Mouse (Mus musculus) gonadal fat pad, adult 2 months (tissue): ENCODE measurements at regions not wholly inside any gene's neighbourhood (a gene's known extent, or its start where the extent isn't known, plus 50 kb on each side); places are given as distances from the start of the nearest gene placed in this dataset.
A peak's percentile ranks its signal among the peaks of the same experiment; 100 is the strongest.
"Not testable (repeated sequence)": the region's sequence is repeated elsewhere in the genome, so short reads cannot be mapped to it uniquely, and the experiment has no call there.

Experiments
- DNase-seq: peaks from one replicate; pipeline ENCODE4 v3.0.0-alpha.2; 2012; ENCODE audit warnings: low read depth

DNA sequence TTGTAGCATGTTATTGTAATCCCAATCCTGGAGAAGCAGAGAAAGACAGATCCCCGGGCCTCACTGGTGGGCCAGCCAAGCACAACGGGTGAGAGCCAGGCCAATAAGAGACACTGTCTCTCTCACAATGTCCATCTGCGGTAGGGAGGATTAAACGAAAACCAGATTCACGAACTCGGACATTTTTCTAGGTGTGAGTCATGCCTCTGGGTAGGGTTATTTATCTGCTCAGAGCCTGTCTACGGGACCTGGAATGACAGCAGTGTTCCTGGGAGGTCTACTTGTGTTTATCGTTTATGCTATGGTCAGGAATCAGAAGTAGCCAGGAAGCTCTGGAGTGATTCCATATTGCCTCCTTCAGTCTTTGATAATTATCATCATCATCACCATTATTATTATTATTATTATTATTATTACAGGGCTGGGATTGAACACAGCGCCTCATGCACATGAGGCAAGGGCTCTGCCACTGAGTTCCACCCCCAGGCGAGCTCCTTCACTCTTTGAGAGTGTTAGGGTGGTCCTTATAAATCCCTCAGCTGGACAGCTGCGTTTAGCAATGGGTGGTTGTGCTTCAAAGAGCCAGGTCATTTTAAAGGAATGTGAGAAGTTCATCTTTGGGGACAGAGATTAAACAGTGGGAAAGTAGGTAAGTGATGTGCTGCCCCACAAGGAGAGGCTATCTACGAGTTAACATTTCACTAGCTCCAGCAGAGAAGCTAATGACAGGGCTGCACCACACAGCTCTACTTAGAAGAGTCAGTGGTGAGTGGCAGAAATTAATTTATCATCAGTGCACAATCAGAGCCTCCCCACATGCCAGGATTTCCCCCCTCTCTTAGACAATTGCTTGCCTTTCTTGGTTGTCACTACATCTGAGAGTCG is 116.3 kb downstream of the Enc1 start:
- DNase-seq, result no peak

GRCm38 (mm10) chr13:97355411-97355810 is 114.5 kb downstream of the Enc1 start:
- not testable (repeated sequence) for DNase-seq

DNA sequence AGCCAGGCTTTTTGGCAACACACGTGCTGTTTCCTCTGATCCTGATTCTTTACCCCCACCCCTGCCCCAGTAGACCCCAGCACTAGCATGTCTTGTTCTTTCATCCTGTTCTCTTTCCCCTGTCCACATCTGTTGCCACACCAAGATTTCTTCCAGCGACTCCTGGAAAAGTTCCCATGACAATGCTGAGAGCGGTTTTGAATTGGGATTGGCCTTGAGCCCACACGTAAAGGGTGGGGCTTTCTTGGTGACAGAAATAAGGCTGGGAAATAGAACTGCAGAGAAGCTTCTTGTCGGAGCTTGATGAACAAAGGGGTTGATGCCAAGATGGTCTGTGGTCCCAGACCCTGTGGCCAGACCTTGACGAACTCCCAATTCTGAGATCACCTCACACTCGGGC is 106.8 kb downstream of the Enc1 start:
- no peak for DNase-seq

GRCm38 (mm10) chr13:97341218-97341889 is 100.4 kb downstream of the Enc1 start:
- DNase-seq, result peak; percentile 42

DNA sequence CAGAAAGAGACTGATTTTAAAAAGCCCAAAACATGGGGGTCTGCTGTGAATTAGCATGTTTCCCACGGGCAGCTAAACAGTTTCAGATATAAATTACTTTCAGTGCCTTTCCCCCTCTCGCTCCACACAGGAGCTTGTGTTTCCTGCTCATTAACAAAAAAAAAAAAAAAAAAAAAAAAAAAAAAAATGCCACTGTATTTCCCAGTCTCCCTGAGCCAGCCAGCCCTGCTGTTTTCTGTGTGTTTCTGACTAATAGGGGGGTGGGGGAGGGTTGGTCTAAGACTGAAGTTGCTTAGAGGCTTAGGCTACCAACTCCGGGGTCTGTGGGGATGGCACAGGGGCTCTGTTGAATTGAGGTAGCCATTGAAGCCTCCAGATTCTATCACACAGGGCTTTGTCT is 97.0 kb downstream of the Enc1 start:
- DNase-seq, result no peak

- no peak for DNase-seq
Measured at GRCm38 (mm10) chr13:97337296-97337731, 96.4 kb downstream of the Enc1 start.

GRCm38 (mm10) chr13:97333801-97334534 is 93.1 kb downstream of the Enc1 start:
- no peak for DNase-seq

DNA sequence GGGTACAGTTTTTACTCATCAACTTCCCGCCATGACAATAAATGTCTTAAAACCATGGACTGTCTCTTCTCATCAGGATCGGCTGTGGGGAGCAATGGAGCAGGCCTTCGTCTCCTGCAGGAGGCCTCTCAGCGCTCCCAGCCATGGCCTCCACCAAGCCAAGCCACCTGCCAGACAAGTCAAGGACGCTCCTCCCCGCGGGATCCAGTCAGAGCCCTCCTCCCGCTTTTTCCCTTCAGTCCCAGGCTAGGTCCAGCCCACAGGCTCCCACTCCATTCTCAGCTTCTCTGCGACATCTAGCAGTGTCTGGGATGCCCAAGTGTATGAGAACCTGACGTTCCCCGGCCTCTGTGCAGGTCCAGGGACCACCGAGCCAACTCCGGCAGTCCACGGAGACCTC is 90.2 kb downstream of the Enc1 start:
- DNase-seq, result no peak

DNA sequence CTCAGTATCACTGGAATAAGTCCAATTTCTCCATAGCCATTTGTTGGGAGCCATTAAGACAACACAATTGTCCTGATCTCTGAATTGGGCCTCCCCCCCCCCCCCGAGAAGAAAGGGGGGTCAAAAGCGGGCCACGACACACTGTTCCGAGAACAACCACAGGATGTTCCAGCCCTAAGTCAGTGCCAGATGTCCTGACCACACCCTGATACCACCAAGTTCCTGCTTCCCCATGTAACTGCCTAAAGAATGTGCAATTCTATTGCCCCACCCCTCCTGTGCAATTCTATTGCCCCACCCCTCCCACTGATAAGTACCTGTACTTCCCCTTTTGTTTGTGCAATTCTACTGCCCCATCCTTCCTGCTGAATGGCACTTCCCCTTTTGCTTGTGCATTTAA is 80.4 kb downstream of the Enc1 start:
- not testable (repeated sequence) for DNase-seq

- no peak for DNase-seq
Measured at GRCm38 (mm10) chr13:97320756-97321155, 79.9 kb downstream of the Enc1 start.

DNA sequence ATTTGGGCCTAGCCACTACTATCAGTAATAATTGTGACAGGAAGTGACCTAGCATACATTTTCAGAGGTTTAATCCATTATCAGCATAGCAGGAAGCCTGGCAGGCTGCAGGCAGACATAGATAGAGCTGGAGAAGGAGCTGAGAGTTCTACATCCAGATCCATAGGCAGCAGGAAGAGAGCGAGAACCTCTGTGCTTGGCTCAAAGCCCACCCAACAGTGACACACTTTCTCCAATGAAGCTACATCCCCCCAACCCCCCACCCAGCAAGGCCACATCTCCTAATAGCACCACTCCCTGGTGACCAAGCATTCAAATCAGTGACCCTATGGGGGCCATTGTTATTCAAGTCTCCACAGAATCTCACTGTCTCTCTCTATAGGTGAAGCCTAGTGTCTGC is 79.4 kb downstream of the Enc1 start:
- no peak for DNase-seq

DNA sequence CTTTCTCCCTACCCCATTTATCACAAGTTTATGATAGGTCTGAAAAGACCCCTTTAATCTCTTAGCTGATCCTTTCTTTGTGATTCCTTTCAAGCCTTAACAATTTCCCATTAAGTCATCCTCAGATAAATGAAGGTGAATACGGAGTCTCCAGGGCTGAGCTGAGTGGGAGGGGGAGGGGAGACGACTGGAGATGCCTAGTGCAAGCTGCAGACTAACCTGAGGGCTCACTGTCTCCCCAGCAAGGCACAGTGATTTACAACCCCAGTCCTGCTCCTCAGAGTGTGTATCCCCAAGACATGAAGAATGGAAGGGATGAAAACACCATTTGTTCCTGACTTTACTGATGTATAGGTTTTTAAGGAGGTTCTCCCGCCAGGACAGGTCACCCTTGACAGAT is 76.7 kb downstream of the Enc1 start:
- DNase-seq, result no peak

GRCm38 (mm10) chr13:97312420-97313370 is 71.8 kb downstream of the Enc1 start:
- DNase-seq, result no peak

- DNase-seq, result no peak
Measured at GRCm38 (mm10) chr13:97311340-97311739, 70.4 kb downstream of the Enc1 start.

GRCm38 (mm10) chr13:97310855-97311189 is 69.9 kb downstream of the Enc1 start:
- DNase-seq, result no peak

DNA sequence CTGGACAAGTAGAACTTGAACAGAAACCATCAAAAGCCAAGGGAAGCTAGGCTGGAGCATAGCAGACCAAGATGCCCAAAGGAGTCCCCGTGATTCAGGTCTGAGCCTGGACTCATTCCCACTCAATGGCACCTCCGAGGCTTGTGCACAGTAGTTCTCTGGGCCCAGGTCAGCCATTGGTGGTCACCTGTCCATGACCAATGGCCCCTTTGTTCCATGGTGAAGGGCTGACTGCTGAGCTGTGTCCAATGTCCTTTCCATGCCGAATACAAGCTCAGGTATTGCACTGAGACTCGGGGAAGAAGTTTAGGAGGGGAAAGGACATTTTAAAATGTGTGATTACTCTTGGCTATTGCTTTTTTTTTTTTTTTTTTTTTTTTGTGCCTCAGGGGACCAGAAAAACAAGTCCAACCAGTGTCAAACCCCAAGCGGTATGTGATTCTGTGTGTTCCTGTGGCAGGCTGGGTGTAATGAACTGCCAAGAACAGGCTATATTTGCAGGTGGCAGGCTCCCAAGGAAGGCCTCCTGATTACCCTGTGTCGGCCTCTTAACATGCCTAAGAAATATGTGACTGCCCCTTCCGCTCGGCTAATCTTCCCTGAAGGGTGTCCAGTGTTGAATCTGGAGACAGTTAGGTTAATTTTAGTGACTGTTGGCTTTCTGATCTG is 69.4 kb downstream of the Enc1 start:
- DNase-seq, result no peak

- DNase-seq, result no peak
Measured at GRCm38 (mm10) chr13:97309411-97309810, 68.5 kb downstream of the Enc1 start.

GRCm38 (mm10) chr13:97308431-97308830 is 67.5 kb downstream of the Enc1 start:
- DNase-seq, result no peak
